Mouse (Mus musculus) lung, adult 2 months (tissue): ENCODE data around the gene Elf5.

Source experiments
- CTCF ChIP-seq: fragments of 200-500 bp; IDR thresholded peaks from 2 replicates; pipeline ENCODE4 v1.5.1; 2011; ENCODE audit warnings: mild to moderate bottlenecking, low read length, control low read depth; ENCODE audit not compliant: insufficient read depth
- POLR2A ChIP-seq: fragments of 200-500 bp; IDR thresholded peaks from 2 replicates; pipeline ENCODE4 v1.6.1; 2011; ENCODE audit warnings: low read depth, mild to moderate bottlenecking, control low read depth, low read length, borderline replicate concordance; ENCODE audit errors: extremely low read depth

- no peak for TF ChIP-seq CTCF
- no peak for TF ChIP-seq POLR2A
These were observed 38.3 kb downstream of the Elf5 start for GRCm38 (mm10) chr2:103449813-103450212.
